Mouse (Mus musculus) activated CD4-positive, CD25-positive, alpha-beta regulatory T cell, adult 4 months (primary cell): ENCODE measurements around the gene Man2b2. TPM values are rescaled to one million over a fixed set of nuclear protein-coding genes. Genes with fewer than 3 reads are reported as not detected.

Source experiments
- ATAC-seq: one replicate; pipeline ENCODE4 v1.8.0; 2017
- polyA plus RNA-seq, 2 experiments: library from polyadenylated mRNA; unstranded; fragments of 100-300 nt; shearing (Covaris generic); gene quantifications; one replicate each; pipeline ENCODE4 v1.2.1; 2017

Man2b2 gene
- polyA plus RNA-seq, 2 experiments from 2014 or later, result 18.0 to 28.5 TPM

DNA sequence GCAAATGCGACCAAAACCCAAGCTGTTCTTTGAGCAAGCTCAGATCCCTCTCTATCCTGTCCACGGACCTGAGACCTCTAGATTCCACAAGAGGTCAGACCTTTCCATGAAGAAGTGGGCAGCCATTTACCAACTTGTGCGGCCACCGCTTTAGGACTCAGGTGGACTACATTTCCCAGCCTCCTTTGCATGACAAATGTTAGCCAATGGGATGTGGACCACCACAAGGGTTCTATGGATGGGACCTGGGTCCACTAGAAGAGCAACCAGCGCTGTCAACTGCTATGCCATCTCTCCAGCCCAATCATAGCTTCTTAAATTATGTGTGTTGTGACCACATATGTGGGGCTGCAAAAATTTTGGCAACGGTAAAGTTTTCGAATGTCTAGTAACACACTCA lies 819 bp upstream of the Man2b2 start:
- ATAC-seq, result no peak

DNA sequence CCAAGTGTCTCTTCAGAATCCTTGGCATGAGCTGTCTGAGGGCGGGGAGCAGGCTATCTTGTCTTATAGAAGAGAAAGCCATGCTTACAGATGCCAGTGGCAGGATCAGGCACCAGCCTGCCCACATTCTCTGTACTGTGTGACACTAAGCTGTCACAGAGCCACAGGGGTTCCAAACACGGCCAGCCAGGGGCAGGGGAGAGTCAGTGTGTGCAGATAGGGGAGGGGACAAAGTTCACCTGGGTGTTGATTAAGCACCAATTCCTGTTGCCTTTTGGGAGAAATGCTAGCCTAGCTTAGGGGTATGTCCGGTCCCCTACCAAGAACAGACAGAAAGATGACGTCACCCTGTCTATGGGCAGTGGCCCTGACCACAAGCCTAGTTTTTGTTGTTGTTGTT lies 1.4 kb downstream of the Man2b2 start:
- ATAC-seq, result no peak

- no peak for ATAC-seq
These were observed 7.5 kb downstream of the Man2b2 start for GRCm38 (mm10) chr5:36822907-36823306.

DNA sequence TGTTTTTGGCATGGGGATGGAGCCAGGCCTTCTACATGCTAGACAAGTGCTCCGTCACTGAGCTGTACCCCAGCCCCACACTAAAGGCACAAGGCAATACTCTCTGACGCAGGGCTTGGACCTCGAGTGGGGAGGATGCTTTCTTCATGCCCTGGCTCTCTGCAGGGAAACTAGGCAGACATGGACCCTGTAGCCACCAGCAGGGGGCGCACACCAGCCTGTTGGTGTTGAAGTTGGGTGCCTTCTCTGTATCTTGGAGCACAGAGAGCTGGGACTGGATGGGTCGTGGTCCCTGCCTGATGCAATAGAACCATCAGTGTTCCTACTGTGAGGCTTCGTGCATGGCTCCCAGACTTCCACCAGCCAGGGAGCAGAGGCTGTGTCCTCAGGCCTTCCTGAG lies 10.3 kb downstream of the Man2b2 start:
- ATAC-seq, result no peak

GRCm38 (mm10) chr5:36819742-36820141 lies 10.7 kb downstream of the Man2b2 start:
- ATAC-seq, result no peak

GRCm38 (mm10) chr5:36817738-36818137 lies 12.7 kb downstream of the Man2b2 start:
- no peak for ATAC-seq

DNA sequence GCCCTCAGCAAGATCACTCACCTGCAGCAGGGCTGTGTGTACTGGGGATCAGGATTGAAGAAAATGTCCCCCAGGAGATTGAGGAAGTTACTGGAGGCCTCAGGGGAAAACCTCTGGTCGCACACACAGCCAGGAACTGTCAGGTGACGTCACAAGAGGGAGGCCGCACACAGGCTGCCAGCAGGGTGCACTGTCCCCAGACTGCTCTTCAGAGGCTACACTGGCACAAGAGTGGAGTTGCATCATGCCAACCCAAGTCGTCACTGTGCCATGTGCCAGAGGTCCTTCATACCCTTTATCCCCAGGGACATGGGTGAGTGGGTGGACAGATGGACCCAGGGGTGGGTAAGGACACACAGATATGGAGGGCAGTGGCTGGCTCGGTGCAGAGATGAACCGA lies 15.9 kb downstream of the Man2b2 start:
- no peak for ATAC-seq

GRCm38 (mm10) chr5:36811413-36811812 lies 19.0 kb downstream of the Man2b2 start:
- ATAC-seq, result peak; percentile 54

DNA sequence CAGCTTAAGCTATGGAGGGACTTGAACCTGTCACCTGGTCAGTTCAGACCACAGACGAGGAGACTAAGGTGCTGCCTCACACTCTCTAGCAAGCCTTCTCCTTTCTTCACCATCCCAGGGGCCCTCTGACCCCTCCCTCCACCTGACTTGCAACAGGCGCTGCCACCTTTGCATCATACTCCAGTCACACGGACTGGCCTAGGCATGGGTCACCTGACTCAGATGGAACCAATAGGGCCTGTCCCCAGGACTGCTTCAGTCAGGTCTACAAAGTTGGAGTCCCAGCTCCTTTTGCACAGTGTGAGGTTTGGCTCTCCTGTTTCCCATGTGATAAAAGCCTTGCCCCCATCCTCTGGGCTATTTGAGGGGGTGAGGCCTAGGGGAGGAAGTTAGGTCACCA lies 19.8 kb downstream of the Man2b2 start:
- no peak for ATAC-seq

DNA sequence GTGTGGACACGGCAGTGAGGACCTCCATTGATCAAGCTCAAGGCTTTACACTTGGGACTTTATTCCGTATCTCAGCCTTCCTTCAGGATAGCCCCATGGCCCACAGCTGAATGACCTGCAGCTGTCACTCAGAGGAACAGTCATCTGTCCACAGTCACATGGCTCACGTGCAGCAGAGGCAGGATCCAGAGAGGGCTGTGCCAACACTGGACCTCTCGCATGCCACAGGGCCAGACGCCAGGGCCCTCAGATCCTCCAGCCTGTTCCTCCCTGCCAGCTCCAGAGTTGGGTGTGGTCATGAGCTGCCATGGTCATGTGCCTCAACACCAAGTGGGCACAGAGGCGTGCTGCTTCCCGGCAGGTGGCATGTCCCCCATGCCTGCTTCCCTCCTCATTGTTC lies 21.3 kb downstream of the Man2b2 start:
- ATAC-seq, result no peak

GRCm38 (mm10) chr5:36807106-36807505 lies 23.3 kb downstream of the Man2b2 start:
- ATAC-seq, result no peak

DNA sequence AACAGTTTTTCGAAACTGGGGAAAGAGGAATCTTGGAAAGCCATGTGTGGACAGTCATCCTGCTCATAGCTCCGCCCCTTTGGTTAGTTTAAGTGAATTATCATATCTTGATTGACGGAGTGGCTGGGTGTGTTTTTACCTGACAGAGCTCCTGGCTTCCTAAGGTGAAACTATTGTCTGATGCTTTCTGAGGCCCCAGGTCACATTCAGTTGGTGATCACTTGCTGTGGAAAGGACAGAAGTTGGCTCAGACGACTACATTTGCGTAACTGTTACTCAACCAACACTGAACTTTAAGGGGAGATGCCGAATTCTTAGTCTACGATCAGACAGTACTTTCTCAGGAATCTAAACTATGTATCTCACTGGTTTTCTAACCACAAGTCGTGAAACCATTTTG lies 33.2 kb downstream of the Man2b2 start:
- no peak for ATAC-seq

- ATAC-seq, result peak; percentile 67
These were observed 34.0 kb downstream of the Man2b2 start, which contains the start of gene Mrfap1 for GRCm38 (mm10) chr5:36796296-36797014. Gene Mrfap1 (minus strand): TSS chr5:36796772.

GRCm38 (mm10) chr5:36795647-36796295 lies 34.7 kb downstream of the Man2b2 start:
- peak; percentile 38 for ATAC-seq

GRCm38 (mm10) chr5:36791861-36792260 lies 38.6 kb downstream of the Man2b2 start:
- ATAC-seq, result no peak

DNA sequence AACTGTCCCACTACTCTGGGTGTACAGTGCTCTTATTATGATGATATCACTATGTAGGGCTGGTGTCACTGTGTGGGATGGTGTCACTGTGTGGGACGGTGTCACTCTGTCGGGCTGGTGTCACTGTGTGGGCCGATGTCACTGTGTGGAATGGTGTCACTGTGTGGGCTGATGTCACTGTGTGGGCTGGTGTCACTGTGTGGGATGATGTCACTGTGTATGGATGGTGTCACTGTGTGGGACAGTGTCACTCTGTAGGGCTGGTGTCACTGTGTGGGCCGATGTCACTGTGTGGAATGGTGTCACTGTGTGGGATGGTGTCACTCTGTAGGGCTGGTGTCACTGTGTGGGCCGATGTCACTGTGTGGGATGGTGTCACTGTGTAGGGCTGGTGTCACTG lies 44.4 kb downstream of the Man2b2 start:
- ATAC-seq, result no peak

- no peak for ATAC-seq
These were observed 50.9 kb downstream of the Man2b2 start for GRCm38 (mm10) chr5:36779512-36779911.

- ATAC-seq, result no peak
These were observed 51.6 kb downstream of the Man2b2 start for GRCm38 (mm10) chr5:36778901-36779300.

GRCm38 (mm10) chr5:36777186-36777585 lies 53.3 kb downstream of the Man2b2 start:
- no peak for ATAC-seq

DNA sequence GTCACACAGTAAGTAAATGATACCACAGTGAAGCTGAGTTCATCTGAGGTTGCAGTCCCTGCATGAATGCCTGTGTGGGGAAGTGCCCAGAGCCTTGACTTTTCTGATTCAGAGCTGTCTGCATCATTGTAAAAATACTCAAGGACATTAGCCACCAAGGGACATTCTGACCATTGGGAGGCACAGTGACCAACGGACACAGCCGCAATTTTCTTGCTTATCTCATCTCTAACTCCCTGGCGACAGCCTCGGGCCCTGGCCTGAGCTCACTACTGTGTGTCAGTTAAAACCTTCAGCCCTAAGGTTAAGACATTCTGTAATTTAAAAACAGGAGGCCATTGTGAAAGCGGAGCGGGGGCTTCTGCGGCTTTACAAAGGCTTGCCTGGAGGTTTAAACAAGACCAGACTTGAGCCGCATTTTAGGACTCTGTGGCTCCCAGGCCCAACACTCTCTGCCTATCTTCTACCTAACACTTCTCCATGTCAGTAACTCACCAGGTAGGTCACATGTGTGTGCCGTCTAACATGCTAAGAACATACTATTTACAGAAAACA lies 54.4 kb downstream of the Man2b2 start:
- ATAC-seq, result no peak

DNA sequence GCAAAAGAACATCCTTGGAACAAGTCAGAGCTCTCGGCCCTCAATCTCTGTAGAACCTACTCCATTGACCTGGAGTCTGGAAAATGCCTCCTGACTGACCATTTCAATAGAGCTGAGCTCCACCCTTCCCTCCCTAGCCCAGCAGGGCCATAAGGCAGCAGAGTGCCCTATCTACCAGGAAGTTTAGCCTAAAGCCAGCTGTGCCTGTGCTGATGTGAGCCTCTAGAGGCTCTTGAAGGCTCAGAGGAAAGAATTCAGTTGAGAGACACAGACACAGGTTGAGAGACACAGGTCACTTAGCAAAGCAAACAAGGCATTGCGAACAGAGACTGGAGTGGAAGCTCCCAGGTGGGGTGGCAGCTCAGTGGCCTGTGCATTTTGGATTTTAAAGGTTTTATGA lies 55.1 kb downstream of the Man2b2 start:
- no peak for ATAC-seq

GRCm38 (mm10) chr5:36772586-36772985 lies 57.9 kb downstream of the Man2b2 start:
- ATAC-seq, result no peak

DNA sequence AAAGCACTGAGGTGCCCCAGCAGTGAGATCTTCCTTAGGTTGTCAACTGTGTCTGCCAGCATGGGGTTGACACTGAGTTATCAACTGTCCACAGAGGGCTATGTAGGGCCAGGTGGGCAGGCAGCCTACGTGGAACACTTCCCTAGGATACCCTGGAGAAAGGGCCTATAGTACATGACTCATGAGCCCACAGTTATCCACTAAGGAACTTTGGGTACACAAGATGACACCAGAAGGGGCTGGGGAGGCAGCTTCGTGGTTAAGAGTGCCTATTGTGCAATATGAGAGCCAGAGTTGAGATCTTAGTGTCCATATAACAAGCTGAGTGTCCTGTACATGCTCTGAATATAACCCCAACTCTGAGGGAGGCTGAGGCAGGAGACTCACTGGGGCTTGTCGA lies 60.9 kb downstream of the Man2b2 start:
- ATAC-seq, result no peak
